Mouse (Mus musculus) hematopoietic stem cell, adult 5-6 weeks (primary cell): Measurements from ENCODE around the gene Cacna2d2. TPM values are rescaled to one million over a fixed set of nuclear protein-coding genes. Genes with fewer than 3 reads are reported as not detected.

Experiments used
- ATAC-seq, 2 experiments: fragments of 125-278 bp in 1 of 2; replicated peaks in 1 of 2; 2 replicates each; pipeline ENCODE4 v1.8.0; 2016 to 2017; ENCODE audit warnings: inconsistent platforms in 2 of 2, mild to moderate bottlenecking in 2 of 2, moderate number of reproducible peaks in 2 of 2, low read depth in 1 of 2, moderate TSS enrichment in 1 of 2; ENCODE audit not compliant: low FRiP score in 2 of 2, poor library complexity in 2 of 2, severe bottlenecking in 2 of 2, insufficient read depth in 1 of 2, low TSS enrichment in 1 of 2
- total RNA-seq: library from RNA; stranded (forward); fragments of 172-1452, 232-1000 nt; gene quantifications from 2 replicates; pipeline ENCODE4 v1.2.3, GENCODE M21; 2017

The Cacna2d2 gene
- total RNA-seq, 1 experiment from 2014 or later: 1.8 TPM

GRCm38 (mm10) chr9:107443324-107443723 is 43.9 kb downstream of the Cacna2d2 start:
- no peak for ATAC-seq

- ATAC-seq: no peak
These were observed 45.6 kb downstream of the Cacna2d2 start for GRCm38 (mm10) chr9:107445011-107445471.

- no peak for ATAC-seq
These were observed 49.5 kb downstream of the Cacna2d2 start for GRCm38 (mm10) chr9:107448805-107449517.

GRCm38 (mm10) chr9:107451400-107451799 is 52.0 kb downstream of the Cacna2d2 start:
- no peak for ATAC-seq

- no peak for ATAC-seq
These were observed 52.6 kb downstream of the Cacna2d2 start for GRCm38 (mm10) chr9:107451891-107452521.

GRCm38 (mm10) chr9:107452552-107452951 is 53.1 kb downstream of the Cacna2d2 start:
- ATAC-seq: no peak

- no peak for ATAC-seq
These were observed 53.7 kb downstream of the Cacna2d2 start for GRCm38 (mm10) chr9:107453151-107453550.

GRCm38 (mm10) chr9:107456667-107457066 is 57.3 kb downstream of the Cacna2d2 start:
- ATAC-seq: no peak

- ATAC-seq: no peak
These were observed 63.5 kb downstream of the Cacna2d2 start for GRCm38 (mm10) chr9:107462907-107463306.

GRCm38 (mm10) chr9:107463509-107463908 is 64.1 kb downstream of the Cacna2d2 start:
- ATAC-seq: peak; percentile 63 to 73

- ATAC-seq: no peak
These were observed 64.7 kb downstream of the Cacna2d2 start for GRCm38 (mm10) chr9:107464130-107464529.

GRCm38 (mm10) chr9:107465657-107466056 is 66.2 kb downstream of the Cacna2d2 start:
- no peak for ATAC-seq

- ATAC-seq: no peak
These were observed 69.9 kb downstream of the Cacna2d2 start for GRCm38 (mm10) chr9:107469213-107469795.

GRCm38 (mm10) chr9:107470427-107470826 is 71.0 kb downstream of the Cacna2d2 start:
- no peak for ATAC-seq

- no peak for ATAC-seq
These were observed 74.6 kb downstream of the Cacna2d2 start for GRCm38 (mm10) chr9:107474016-107474415.

GRCm38 (mm10) chr9:107478979-107479378 is 79.6 kb downstream of the Cacna2d2 start:
- no peak for ATAC-seq

GRCm38 (mm10) chr9:107479593-107479992 is 80.2 kb downstream of the Cacna2d2 start:
- no peak for ATAC-seq

GRCm38 (mm10) chr9:107480477-107481069 is 81.2 kb downstream of the Cacna2d2 start:
- ATAC-seq: no peak
